Mouse (Mus musculus): ENCODE measurements around the gene Pwp2.
"Not testable (repeated sequence)": the region's sequence is repeated elsewhere in the genome, so short reads cannot be mapped to it uniquely, and the experiment has no call there.

Pwp2 gene

GRCm38 (mm10) chr10:78147908-78148441 is 37.0 kb downstream of the Pwp2 start:
- intact Hi-C loops (cut with DNase I), result no loop called here

GRCm38 (mm10) chr10:78143727-78144505 is 41.0 kb downstream of the Pwp2 start:
- intact Hi-C loops (cut with DNase I), result no loop called here

DNA sequence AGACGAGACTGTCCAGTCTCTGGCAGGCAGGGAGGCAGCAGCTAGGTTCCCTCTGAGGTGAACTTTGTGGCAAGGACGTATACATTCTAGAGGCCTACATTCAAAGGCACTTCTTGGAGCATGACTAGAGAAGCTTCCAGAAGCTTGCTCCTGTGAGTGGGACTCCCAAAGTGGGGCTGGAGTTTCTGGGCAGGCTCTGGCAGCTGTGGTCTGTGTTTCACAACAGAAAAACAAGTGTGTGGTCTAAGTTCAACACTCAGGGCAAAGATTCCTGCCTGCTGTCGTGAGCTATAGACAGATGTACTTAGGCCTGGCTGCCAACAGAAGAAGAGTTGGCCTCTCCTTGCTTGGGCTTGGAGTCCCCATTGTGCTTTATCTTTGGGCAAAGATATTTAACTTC is 44.1 kb downstream of the Pwp2 start:
- intact Hi-C loops (cut with DNase I), result no loop called here

GRCm38 (mm10) chr10:78140251-78140600 is 44.7 kb downstream of the Pwp2 start:
- intact Hi-C loops (cut with DNase I), result no loop called here

DNA sequence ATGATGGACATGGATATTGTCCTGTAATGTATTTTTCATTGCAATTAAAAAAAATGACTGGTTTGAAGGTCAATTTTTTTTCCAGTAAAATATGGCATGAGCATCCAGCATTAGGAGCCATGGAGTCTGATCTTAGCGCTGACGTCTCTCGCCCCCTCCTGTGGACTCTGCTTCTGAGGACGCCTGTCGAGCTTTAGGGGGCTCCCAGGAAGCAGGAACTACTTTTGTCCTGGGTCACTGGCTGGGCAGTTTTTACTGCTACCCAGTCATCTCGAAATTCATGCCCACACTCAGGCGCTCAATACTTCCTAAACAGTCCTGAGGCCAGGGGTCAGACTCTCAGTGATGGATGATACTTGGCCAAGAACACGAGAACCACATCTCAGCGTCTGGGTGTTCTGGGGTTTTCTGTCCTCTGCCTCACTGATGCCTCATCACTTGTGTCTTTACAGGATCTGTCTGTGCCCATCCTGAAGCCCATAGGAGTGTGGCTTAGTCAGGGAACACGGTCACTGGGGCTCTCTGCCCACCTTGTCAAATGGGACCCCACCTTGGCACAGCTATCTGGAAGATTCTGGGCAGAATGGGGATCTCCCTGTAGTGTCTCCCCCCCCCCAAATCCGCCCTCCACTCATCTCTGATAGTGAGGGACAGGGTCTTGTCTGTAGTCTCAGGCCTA is 45.2 kb downstream of the Pwp2 start:
- intact Hi-C loops (cut with DNase I), result no loop called here

DNA sequence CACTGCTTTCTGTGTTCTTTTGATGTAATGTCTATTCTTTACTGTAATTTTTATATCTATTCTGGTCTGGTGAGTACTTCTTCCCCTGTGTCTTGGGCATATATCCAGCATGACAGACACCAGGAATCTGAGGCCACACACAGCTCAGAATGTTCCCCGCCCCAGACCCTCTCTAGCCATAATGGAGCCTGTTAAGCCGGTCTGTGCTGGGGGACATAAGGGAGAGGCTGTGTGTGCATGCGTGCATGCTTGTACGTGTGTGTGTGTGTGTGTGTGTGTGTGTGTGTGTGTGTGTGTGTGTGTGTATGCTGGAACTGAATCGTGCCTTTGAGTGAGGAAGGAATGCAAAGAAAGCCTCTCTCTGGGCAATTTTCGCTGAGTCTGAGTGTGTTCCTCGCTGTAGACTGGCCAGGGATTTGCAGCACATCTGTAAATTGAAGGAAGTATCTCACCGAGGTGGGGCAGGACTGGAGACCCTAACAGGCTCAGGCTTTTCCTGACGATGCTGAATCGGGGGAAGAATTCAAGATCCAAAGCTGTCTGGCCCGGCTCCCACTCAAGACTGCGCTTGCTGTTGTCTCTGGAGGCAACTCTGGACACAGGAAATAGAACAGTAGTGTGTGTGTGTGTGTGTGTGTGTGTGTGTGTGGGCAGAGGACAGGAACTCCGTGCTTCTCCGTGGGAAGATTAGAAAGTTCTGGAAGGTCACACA is 46.0 kb downstream of the Pwp2 start:
- intact Hi-C loops (cut with DNase I), result no loop called here

DNA sequence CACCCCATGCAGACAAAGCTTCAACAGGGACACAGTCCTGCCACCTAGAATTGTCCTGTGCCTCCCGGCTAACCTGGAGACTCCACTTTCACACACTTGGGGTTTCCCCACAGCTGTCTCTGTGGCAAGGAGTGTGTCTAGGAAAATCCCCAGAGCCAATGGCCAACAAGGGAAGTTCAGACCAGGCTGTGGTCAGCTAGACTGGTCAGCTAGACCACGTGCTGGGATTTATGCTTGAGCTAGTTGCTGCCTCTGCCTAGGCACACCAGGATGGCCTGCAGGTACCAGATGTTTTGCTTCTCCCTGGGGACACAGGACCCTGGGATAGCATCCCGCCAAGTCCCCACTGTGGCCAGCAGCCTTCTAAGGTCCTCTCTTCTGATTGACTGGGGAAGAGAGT is 47.8 kb downstream of the Pwp2 start:
- intact Hi-C loops (cut with DNase I), result no loop called here

- intact Hi-C loops (cut with DNase I), result no loop called here
Measured at GRCm38 (mm10) chr10:78135947-78136346, 49.0 kb downstream of the Pwp2 start.

DNA sequence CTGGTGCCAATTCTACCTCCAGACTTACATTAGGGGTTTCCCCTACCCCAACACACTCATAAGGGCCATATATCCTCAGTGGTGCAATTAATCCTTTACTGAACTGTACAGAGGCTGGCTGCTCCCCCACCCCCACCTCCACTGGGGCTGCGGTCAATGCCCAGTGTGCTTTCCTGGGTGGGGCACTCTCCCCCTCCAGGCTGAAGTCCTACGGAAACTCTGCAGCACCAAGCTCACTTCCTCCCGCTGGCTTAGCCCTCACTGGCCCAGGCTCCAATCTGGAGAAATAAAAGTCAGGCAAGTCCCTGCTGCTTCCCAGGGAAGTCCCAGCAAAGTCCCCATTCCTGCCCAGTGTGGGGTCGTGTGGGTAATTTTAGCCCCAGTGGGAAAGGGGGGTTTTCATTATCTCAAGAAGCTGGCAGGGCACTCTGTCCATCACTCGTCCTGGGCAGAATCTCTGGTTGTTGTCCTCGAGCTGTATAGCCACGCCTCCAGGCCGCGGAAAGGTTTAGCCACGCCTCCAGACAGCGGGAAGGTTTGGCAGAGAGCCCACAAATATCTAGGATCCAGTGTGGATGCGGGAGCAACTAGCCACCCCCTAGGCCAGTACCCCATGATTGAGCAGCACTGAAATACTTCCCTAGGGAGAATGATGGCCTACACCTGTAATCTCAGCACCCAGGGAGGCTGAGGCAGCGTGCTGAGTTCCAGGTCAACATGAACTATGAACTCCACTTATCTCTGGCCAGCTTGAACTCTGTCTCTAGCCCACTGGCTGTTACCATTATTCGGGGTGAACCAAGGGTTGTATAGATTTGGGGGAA is 49.8 kb downstream of the Pwp2 start:
- intact Hi-C loops (cut with DNase I), result no loop called here

DNA sequence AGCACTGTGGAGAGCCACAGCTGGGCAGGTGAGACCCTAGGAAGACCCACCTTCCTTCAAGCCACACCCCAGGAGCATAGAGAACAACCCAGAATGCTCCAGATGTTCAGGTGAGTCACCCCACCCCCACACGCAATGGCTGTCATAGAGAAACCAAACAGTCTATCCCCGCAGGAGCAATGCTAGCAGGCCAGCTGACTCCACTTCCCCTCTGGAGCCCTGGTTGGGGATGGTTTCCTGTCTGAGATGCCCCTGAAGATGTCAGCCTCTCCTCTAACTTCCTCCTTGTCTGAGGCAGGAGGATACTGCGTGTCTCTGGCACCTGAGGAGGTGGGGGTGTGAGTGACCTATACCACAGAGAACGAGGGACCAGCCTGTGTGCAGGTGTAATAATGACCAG is 50.5 kb downstream of the Pwp2 start:
- intact Hi-C loops (cut with DNase I), result no loop called here

DNA sequence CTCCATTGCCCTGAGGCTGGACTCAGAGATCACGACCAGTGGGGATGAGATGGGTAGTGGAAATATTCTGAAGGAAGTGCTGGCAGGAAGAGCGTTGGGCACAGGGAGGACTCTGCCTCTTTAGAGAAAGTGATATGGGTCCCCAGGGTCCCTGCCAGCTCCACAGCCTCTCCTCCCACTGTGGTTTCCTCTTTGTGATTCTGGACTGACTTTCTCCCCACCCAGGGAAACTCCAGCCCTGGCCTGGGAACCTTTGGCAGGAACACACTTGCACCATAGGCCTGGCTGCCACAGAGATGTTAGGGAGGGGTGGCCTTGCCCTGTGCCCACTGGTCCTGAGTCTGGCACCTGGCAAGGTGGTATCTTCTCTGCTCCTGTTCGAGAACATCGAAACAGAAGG is 55.0 kb downstream of the Pwp2 start:
- intact Hi-C loops (cut with DNase I), result no loop called here

DNA sequence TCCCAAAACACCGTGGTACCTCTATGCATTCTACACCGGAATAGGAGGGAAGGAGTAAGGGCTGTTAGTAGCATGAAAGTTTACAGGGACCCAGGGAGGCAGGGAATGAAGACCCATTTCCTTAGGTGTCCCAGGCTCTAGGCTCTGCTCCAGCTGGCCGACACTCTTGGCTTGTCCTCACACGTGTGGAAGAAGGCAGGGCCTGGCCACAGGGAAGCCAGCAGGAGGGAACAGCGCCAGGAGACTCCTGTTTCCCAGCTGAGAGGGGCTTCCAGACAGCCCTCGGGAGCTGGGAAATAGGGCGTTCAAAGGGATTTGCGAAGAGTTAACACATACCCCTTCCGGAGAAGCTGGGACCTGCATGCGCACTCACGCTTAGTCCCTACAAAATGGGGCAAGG is 55.5 kb downstream of the Pwp2 start:
- intact Hi-C loops (cut with DNase I), result no loop called here

GRCm38 (mm10) chr10:78128647-78129046 is 56.3 kb downstream of the Pwp2 start:
- intact Hi-C loops (cut with DNase I), result no loop called here

GRCm38 (mm10) chr10:78127931-78128330 is 57.0 kb downstream of the Pwp2 start:
- intact Hi-C loops (cut with DNase I), result no loop called here

DNA sequence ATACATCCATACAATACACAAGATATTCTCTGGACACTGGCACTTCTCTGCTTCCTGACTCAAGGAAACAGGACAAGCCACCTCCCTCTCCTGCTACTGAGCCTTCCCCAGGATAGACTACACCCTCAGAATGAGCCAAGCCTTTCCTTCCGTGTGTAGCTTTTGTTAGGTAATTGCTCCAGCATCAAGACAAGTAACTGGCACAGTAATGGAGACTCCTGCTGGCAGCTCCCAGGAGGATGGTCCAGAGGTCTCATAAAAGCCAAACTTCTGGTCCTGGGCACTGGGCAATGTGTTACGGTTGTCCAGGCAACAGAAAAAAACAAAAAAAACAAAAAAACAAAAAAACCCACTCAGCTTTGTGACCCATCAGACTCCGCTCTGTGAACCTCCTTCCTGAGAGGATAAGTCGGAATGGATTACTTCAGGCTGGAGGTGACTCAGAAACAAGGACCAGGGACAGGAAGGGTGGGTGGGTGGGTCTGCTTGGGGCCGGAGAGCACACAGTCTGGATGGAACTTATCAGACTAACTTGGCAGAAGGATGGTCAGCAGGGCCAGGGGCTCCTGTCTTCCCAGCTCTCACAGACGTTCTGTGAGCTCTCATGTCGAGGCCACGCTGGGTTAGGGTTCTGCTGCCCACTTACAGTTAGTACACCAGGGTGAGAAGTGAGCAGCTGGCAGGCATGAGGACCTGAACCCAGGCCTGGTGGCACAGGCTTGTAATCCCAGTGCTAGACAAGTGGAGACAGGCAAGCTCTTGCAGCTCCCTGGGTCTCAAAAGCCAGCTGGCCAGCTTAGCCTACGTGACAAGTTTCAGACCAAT is 57.7 kb downstream of the Pwp2 start:
- intact Hi-C loops (cut with DNase I), result no loop called here

DNA sequence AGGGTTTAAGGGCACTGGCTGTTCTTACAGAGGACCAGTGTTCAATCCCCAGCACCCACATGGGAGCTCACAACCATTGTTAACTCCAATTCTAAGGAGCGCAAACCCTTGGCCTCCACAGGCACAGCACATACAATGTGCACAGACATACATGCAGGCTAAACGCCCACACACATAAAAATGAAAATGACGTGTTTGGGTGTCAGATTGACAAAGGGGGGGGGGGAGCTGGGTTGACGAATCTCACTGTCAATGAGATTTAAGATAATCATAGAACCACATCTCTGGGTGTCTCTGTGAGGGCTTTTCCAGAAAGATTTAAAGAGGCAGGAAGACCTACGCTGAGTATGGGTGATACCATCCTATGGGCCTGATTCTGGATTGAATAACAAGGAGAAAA is 58.6 kb downstream of the Pwp2 start:
- intact Hi-C loops (cut with DNase I), result no loop called here

DNA sequence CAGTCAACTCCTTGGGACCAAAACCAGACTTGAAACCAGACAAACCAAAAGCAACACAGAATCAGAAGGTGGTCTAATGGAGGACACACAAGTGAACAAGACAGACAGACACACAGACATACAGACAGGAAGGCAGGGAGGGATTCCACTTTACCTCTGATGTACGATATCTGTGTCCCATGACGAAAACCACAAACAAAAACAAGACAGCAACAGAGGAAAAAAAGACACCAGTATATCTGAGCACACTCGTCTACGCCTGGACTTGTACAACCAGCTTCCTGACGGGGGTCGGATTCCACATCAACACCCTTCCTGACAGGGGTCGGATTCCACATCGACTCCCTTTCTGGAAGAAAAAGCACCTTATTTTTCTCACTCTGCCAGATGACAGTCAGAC is 59.9 kb downstream of the Pwp2 start:
- intact Hi-C loops (cut with DNase I), result not testable (repeated sequence)

DNA sequence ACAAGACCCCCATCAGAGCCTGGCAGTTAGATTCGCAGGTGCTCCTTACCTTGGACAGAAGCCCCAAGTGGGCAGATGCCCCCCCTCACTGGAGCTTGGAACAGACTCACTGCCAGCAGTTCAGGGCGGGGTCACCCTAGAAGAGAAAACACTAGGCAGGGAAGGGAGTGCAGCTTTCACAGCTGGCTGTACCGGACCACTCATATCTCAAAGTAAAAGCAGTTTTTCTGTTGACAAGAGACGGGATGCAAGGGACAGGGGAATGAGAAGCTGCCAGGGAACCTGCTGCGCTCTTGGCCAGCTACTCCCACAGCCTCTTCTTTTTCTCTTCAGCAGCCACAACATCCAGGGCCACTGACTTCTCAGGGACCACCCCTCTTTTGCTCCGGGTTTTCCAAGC is 60.8 kb downstream of the Pwp2 start:
- intact Hi-C loops (cut with DNase I), result loop anchor here (5.0 kb wide), 1 partner anchor 47 kb away; no protein-coding TSS in a partner anchor
